Mouse (Mus musculus) cerebellum, adult 2 months (tissue): ENCODE results near the gene Serpina3a. TPM values are rescaled to one million over a fixed set of nuclear protein-coding genes. Genes with fewer than 3 reads are reported as not detected.
A peak's percentile ranks its signal among the peaks of the same experiment; 100 is the strongest.
"Not testable (repeated sequence)": the region's sequence is repeated elsewhere in the genome, so short reads cannot be mapped to it uniquely, and the experiment has no call there.

Experiments
- DNase-seq, 2 experiments: peaks; one replicate each; pipeline ENCODE4 v3.0.0; 2021
- H3K27ac ChIP-seq: fragments of 200-500 bp; 2 replicates; pipeline ENCODE4 v1.5.1; 2012; ENCODE audit warnings: low read length, control low read depth, inconsistent platforms; ENCODE audit not compliant: insufficient read depth
- H3K27me3 ChIP-seq: fragments of 200-500 bp; 2 replicates; pipeline ENCODE4 v1.6.1; 2012; ENCODE audit warnings: inconsistent platforms, mild to moderate bottlenecking, low read length, moderate library complexity; ENCODE audit not compliant: control insufficient read depth, insufficient read depth
- H3K4me1 ChIP-seq: fragments of 200-500 bp; 2 replicates; pipeline ENCODE4 v1.6.1; 2011; ENCODE audit warnings: low read length; ENCODE audit not compliant: control insufficient read depth, insufficient read depth
- H3K4me3 ChIP-seq: fragments of 200-500 bp; replicated peaks from 2 replicates; pipeline ENCODE3; 2011; ENCODE audit warnings: mild to moderate bottlenecking, low read depth, low read length, control low read depth; ENCODE audit not compliant: insufficient read depth
- CTCF ChIP-seq: fragments of 200-500 bp; IDR thresholded peaks from 2 replicates; pipeline ENCODE4 v1.5.1; 2011; ENCODE audit warnings: low read depth, mild to moderate bottlenecking, control low read depth, low read length, moderate library complexity, borderline replicate concordance; ENCODE audit not compliant: insufficient read depth
- POLR2A ChIP-seq: fragments of 200-500 bp; IDR thresholded peaks from 2 replicates; pipeline ENCODE4 v1.6.1; 2011; ENCODE audit warnings: low read length, control low read depth, borderline replicate concordance; ENCODE audit not compliant: insufficient read depth
- WGBS: fragments of 180-500 bp; shearing (Covaris S2); methylation state at CpG from one replicate; pipeline ENCODE4 v1.1.7; 2018; 5-methylcytosine and 5-hydroxymethylcytosine counted together
- polyA plus RNA-seq: library from polyadenylated mRNA; depleted of rRNA; stranded (reverse); fragments of >200 nt; gene quantifications from 2 replicates; pipeline ENCODE4 v1.2.3, GENCODE M21; 2012; rRNA removed

Gene Serpina3a
- not detected in 2 replicates for polyA plus RNA-seq

DNA sequence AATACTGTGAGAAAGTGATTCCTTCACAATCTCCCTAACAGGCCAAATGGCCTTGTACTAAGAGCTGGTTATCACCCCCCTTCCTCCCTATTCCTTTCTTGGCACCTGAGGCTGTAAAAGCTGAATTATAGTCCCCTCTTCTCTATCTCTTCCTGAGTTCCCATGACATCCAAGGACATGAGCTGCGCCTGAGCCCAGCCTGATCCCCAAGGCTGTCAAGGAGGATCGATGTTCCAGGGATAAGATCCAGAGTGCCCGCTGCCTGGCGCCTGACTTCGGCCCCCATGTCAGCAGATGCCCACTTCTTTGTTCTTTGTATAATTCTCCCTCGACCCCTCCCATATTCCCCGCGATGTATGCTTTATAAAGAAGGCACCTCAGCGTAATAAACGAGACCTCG, at the start of gene Serpina3a:
Gene Serpina3a (plus strand): TSS at position 392 of the 400 bp plus-strand sequence.
- H3K27me3 ChIP-seq, H3K27ac ChIP-seq, H3K4me3 ChIP-seq, H3K4me1 ChIP-seq, DNase-seq: not testable (repeated sequence)
- WGBS, result 76% methylated on average over 11 of the region's 11 CpGs

GRCm38 (mm10) chr12:104064532-104064931, 48.0 kb upstream of the Serpina3a start:
- H3K4me1 ChIP-seq, result no peaks in the 10 kb centered on the region
- H3K27me3 ChIP-seq, result no peaks in the 10 kb centered on the region
- DNase-seq, result no peak
- 25% methylated on average over 4 of the region's 4 CpGs for WGBS
- H3K4me3 ChIP-seq, result no peak overlapping the region
- H3K27ac ChIP-seq, result no peak overlapping the region
- TF ChIP-seq CTCF (no peak), POLR2A (no peak)

GRCm38 (mm10) chr12:104064996-104065395, 47.5 kb upstream of the Serpina3a start:
- Histone ChIP-seq H3K27me3 (no peaks in the 10 kb centered on the region), H3K27ac (no peak overlapping the region), H3K4me3 (no peak overlapping the region), H3K4me1 (no peaks in the 10 kb centered on the region)
- TF ChIP-seq POLR2A, result no peak
- no peak for TF ChIP-seq CTCF
- WGBS, result 62% methylated on average over 4 of the region's 4 CpGs
- no peak for DNase-seq

- H3K27ac ChIP-seq, result no peak overlapping the region
- peak; percentile 64; the same call in 1 of the 2 replicates for TF ChIP-seq CTCF
- TF ChIP-seq POLR2A, result no peak
- 25% methylated on average over 8 of the region's 8 CpGs for WGBS
- no peak overlapping the region for H3K4me3 ChIP-seq
- DNase-seq, result peak; percentile 41 to 47
- no peaks in the 10 kb centered on the region for H3K27me3 ChIP-seq
- no peaks in the 10 kb centered on the region for H3K4me1 ChIP-seq
Observed at GRCm38 (mm10) chr12:104066241-104066640, 46.3 kb upstream of the Serpina3a start.

DNA sequence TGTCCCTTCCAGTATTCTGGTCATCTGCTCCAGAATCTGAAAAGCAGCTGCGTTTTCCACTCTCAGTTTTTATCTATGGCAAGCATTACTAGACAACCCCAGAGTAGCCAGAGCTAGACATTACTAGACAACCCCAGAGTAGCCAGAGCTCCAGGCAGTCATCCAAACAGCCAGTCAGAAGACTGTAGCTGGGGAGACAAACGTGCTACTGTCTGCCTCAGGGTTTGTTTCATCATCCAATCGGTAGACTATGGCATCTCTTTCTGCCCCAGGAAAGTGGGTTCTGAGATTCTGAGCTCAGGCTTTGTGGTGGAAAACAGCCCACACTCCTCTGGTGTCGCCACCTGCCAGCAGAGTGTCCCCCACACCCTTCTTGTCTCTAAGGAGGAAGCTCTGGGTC, 45.0 kb upstream of the Serpina3a start:
- peak; percentile 49 to 59 for DNase-seq
- TF ChIP-seq CTCF (no peak), POLR2A (no peak)
- WGBS, result 18% methylated on average over 4 of the region's 4 CpGs
- Histone ChIP-seq H3K27ac (no peak overlapping the region), H3K4me1 (no peaks in the 10 kb centered on the region), H3K4me3 (no peak overlapping the region), H3K27me3 (no peaks in the 10 kb centered on the region)

DNA sequence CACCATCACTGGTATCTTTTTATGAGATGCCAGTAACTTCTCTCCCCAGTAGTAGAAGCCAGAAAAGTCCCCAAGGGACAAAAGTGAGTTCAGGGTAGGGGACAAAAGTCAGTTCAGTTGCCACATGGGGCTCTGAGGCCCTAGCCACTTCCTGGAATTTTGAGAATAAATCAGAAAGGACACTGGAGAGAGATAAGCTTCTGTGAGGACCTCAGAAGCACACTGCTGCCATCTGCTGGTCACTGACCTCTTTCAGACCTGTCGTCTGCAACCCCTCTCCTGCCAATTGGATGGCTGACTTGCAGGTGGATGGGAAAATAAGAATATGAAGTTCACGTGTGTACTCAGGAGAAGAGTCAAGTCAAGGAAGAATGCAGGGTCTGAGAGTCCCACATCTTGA, 42.9 kb upstream of the Serpina3a start:
- no peaks in the 10 kb centered on the region for H3K27me3 ChIP-seq
- no peak overlapping the region for H3K4me3 ChIP-seq
- peak; percentile 55 to 67 for DNase-seq
- TF ChIP-seq POLR2A (no peak), CTCF (peak; percentile 71)
- H3K27ac ChIP-seq, result no peak overlapping the region
- no peaks in the 10 kb centered on the region for H3K4me1 ChIP-seq
- 4% methylated on average over 2 of the region's 2 CpGs for WGBS

DNA sequence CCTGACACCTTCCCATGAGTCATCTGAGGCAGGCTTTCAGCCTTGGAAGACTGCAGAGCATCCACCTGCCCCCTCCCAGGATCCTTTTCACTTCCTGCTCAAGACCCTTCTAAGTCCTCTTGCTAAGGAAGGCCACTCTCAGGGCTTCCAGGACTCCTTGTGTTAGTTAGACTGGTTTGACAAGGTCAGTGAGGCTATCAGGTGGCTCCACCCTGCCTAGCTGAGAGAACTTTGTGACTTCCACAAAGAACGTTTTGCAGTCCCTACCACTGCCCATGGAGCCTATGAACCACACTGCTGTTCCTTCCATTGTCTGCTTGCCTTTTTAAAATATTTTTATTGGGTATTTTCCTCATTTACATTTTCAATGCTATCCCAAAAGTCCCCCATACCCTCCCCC, 40.8 kb upstream of the Serpina3a start:
- WGBS, result 25% methylated on average over 1 of the region's 1 CpGs
- Histone ChIP-seq H3K27me3 (no peaks in the 10 kb centered on the region), H3K4me3 (no peak overlapping the region), H3K27ac (no peak overlapping the region), H3K4me1 (no peaks in the 10 kb centered on the region)
- TF ChIP-seq POLR2A (no peak), CTCF (no peak)
- DNase-seq, result no peak

- H3K27ac ChIP-seq, result no peak overlapping the region
- H3K4me3 ChIP-seq, result no peak overlapping the region
- WGBS, result 42% methylated on average over 5 of the region's 5 CpGs
- H3K27me3 ChIP-seq, result no peaks in the 10 kb centered on the region
- H3K4me1 ChIP-seq, result no peaks in the 10 kb centered on the region
- TF ChIP-seq CTCF (no peak), POLR2A (no peak)
- no peak for DNase-seq
Observed at GRCm38 (mm10) chr12:104072286-104072685, 40.2 kb upstream of the Serpina3a start.
